ENCODE assay signal across 8 mouse cellular contexts in genomic region chr8:117380796-117381195, GRCm38 (mm10).
DNase-seq lines count a peak whose midpoint lies in the region; ATAC-seq and TF ChIP-seq lines count a peak whose summit lies in the region.

No protein-coding gene starts in this region.

- no peak overlapping the region for H3K4me3 ChIP-seq in forebrain, embryonic 14.5 days (ENCODE audit: low read depth, low read length)
- H3K4me3 ChIP-seq in forebrain, embryonic 10.5 days, result no peak overlapping the region
- peak overlapping the region; percentile 37 for H3K4me3 ChIP-seq in gastrocnemius, adult 2 months
- H3K4me3 ChIP-seq in hindbrain, postnatal 0 days (ENCODE audit: low read length), result no peak overlapping the region

- peaks cover 21% of the 10 kb centered on the region for H3K36me3 ChIP-seq in forebrain, embryonic 14.5 days (ENCODE audit: control insufficient read depth, insufficient read depth, low read length)
- peaks cover 72% of the 10 kb centered on the region for H3K36me3 ChIP-seq in forebrain, embryonic 10.5 days (replicated peaks)
- no peaks in the 10 kb centered on the region for H3K36me3 ChIP-seq in hindbrain, postnatal 0 days (ENCODE audit: insufficient read depth, low read length)

- peak; percentile 24; the same call in 1 of the 2 replicates for ATAC-seq in forebrain, embryonic 14.5 days
- ATAC-seq in hindbrain, postnatal 0 days, result peak; percentile 40; the same call in 1 of the 2 replicates
- ATAC-seq in inflammation-experienced regulatory T-cells, adult 6 months, result no peak

- H3K27ac ChIP-seq in forebrain, embryonic 14.5 days (ENCODE audit: low read depth, low read length), result peak overlapping the region; percentile 62; the same call in 1 of the 2 replicates
- H3K27ac ChIP-seq in forebrain, embryonic 10.5 days, result no peak overlapping the region
- peak overlapping the region; percentile 81 for H3K27ac ChIP-seq in gastrocnemius, adult 2 months
- H3K27ac ChIP-seq in hindbrain, postnatal 0 days, result peak overlapping the region; percentile 22; the same call in 1 of the 2 replicates

- H3K27me3 ChIP-seq in forebrain, embryonic 14.5 days (replicated peaks; ENCODE audit: control insufficient read depth, insufficient read depth, low read length), result no peaks in the 10 kb centered on the region
- no peaks in the 10 kb centered on the region for H3K27me3 ChIP-seq in forebrain, embryonic 10.5 days (ENCODE audit: poor library complexity, severe bottlenecking)
- H3K27me3 ChIP-seq in hindbrain, postnatal 0 days (ENCODE audit: insufficient read depth, low read length), result no peaks in the 10 kb centered on the region

- intact Hi-C loops in gastrocnemius, adult 2 months (cut with DNase I), result no loop called here
- intact Hi-C loops in left cerebral cortex, postnatal 36 days (cut with DNase I), result loop anchor here (5.0 kb wide), 1 partner anchor 42 kb away; no protein-coding TSS in a partner anchor

- no peaks in the 10 kb centered on the region for H3K9me3 ChIP-seq in forebrain, embryonic 14.5 days (replicated peaks; ENCODE audit: control insufficient read depth, low read length)
- H3K9me3 ChIP-seq in forebrain, embryonic 10.5 days, result peaks cover 11% of the 10 kb centered on the region; the same call in 1 of the 2 replicates
- no peaks in the 10 kb centered on the region for H3K9me3 ChIP-seq in hindbrain, postnatal 0 days (ENCODE audit: low read length)

- TF ChIP-seq CTCF in gastrocnemius, adult 2 months (IDR thresholded peaks at IDR 0.05), result no peak
- no peak for TF ChIP-seq CTCF in hindbrain, postnatal 0 days (IDR thresholded peaks at IDR 0.05; ENCODE audit: low read depth)

- DNase-seq in forebrain, embryonic 14.5 days (ENCODE audit: low spot score), result peak; percentile 73
- DNase-seq in forebrain, embryonic 10.5 days (ENCODE audit: extremely low spot score, low spot score), result no peak
- DNase-seq in adrenal gland, adult 2 months, result peak; percentile 77
- DNase-seq in gastrocnemius, adult 2 months, result peak; percentile 70
- peak; percentile 64 for DNase-seq in hindbrain, postnatal 0 days (ENCODE audit: low spot score)
- DNase-seq in left cerebral cortex, postnatal 36 days (ENCODE audit: low spot score in 2 of 2), result peak; percentile 52 to 68
- DNase-seq in testis, postnatal 10 days (ENCODE audit: low spot score), result peak; percentile 49

- WGBS in forebrain, embryonic 14.5 days, result 50% methylated on average over 8 of the region's 8 CpGs
- WGBS in forebrain, embryonic 10.5 days, result 86% methylated on average over 8 of the region's 8 CpGs
- 40% methylated on average over 8 of the region's 8 CpGs for WGBS in hindbrain, postnatal 0 days

- H3K9ac ChIP-seq in forebrain, embryonic 14.5 days (ENCODE audit: low read length), result no peak overlapping the region
- no peak overlapping the region for H3K9ac ChIP-seq in hindbrain, postnatal 0 days (replicated peaks; ENCODE audit: low read length)

- H3K4me2 ChIP-seq in forebrain, embryonic 14.5 days (ENCODE audit: low read length), result no peak overlapping the region
- H3K4me2 ChIP-seq in hindbrain, postnatal 0 days (ENCODE audit: low read depth, low read length), result no peak overlapping the region

- no peaks in the 10 kb centered on the region; the same call in 1 of the 2 replicates for H3K4me1 ChIP-seq in forebrain, embryonic 14.5 days (ENCODE audit: control insufficient read depth, insufficient read depth, low read length)
- peaks cover 19% of the 10 kb centered on the region for H3K4me1 ChIP-seq in forebrain, embryonic 10.5 days
- H3K4me1 ChIP-seq in hindbrain, postnatal 0 days (ENCODE audit: insufficient read depth, low read length), result peaks cover 12% of the 10 kb centered on the region; the same call in 1 of the 2 replicates
